Mouse (Mus musculus) embryonic facial prominence, embryonic 12.5 days (tissue): ENCODE data around the gene 5330417H12Rik. TPM values are rescaled to one million over a fixed set of nuclear protein-coding genes. Genes with fewer than 3 reads are reported as not detected.

ENCODE experiments used
- ATAC-seq: fragments of 200-750 bp; cut with Nextera tagmentation; 2 replicates; pipeline ENCODE4 v1.8.0; 2017; ENCODE audit not compliant: insufficient number of reproducible peaks, insufficient read depth, low FRiP score, low TSS enrichment
- H3K27ac ChIP-seq: fragments of 300-500 bp; sonication (generic); 2 replicates; pipeline ENCODE4 v1.5.1; 2016; ENCODE audit warnings: mild to moderate bottlenecking
- H3K27me3 ChIP-seq: fragments of 300-500 bp; sonication (generic); 2 replicates; pipeline ENCODE4 v1.6.1; 2016; ENCODE audit warnings: mild to moderate bottlenecking, moderate library complexity
- H3K36me3 ChIP-seq: fragments of 300-500 bp; sonication (generic); 2 replicates; pipeline ENCODE4 v1.6.1; 2016; ENCODE audit warnings: mild to moderate bottlenecking
- H3K4me1 ChIP-seq: fragments of 300-500 bp; sonication (generic); 2 replicates; pipeline ENCODE4 v1.6.1; 2016
- H3K4me2 ChIP-seq: fragments of 300-500 bp; sonication (generic); replicated peaks from 2 replicates; pipeline ENCODE4 v1.6.1; 2016; ENCODE audit warnings: mild to moderate bottlenecking, moderate library complexity
- H3K4me3 ChIP-seq: fragments of 300-500 bp; sonication (generic); 2 replicates; pipeline ENCODE4 v1.5.1; 2016; ENCODE audit warnings: mild to moderate bottlenecking
- H3K9ac ChIP-seq: fragments of 300-500 bp; sonication (generic); 2 replicates; pipeline ENCODE4 v1.6.1; 2016; ENCODE audit warnings: mild to moderate bottlenecking, moderate library complexity
- H3K9me3 ChIP-seq: fragments of 300-500 bp; sonication (generic); 2 replicates; pipeline ENCODE4 v1.6.1; 2016; ENCODE audit warnings: mild to moderate bottlenecking, moderate library complexity
- WGBS: fragments of 180-500 bp; shearing (Covaris S2); methylation state at CpG from one replicate; pipeline ENCODE4 v1.1.7; 2016; 5-methylcytosine and 5-hydroxymethylcytosine counted together
- polyA plus RNA-seq: library from polyadenylated mRNA; unstranded; fragments of >200 nt; fragmentation: Nextera tagmentation; extraction: Ambion mirVana; gene quantifications from 2 replicates; pipeline ENCODE4 v1.2.1, GENCODE M21; 2016

The 5330417H12Rik gene
- polyA plus RNA-seq, 1 experiment from 2014 or later: 0.23 TPM

- Histone ChIP-seq H3K27me3 (no peaks in the 10 kb centered on the region), H3K9me3 (no peaks in the 10 kb centered on the region), H3K9ac (peak within 1 kb of the TSS; percentile 53), H3K36me3 (peaks cover 18% of the 10 kb centered on the region; the same call in 1 of the 2 replicates), H3K4me2 (peak within 1 kb of the TSS; percentile 95), H3K4me1 (peaks cover 4% of the 10 kb centered on the region; the same call in 1 of the 2 replicates), H3K4me3 (peak within 1 kb of the TSS; percentile 54), H3K27ac (no peak within 1 kb of the TSS)
- 0% methylated on average over 19 of the region's 24 CpGs for WGBS
- ATAC-seq: peak; percentile 91
These were observed 30.0 kb downstream of the 5330417H12Rik start, which contains the start of gene Ppfibp2 for GRCm38 (mm10) chr7:107594857-107595402. Ppfibp2 (plus strand) TSS chr7:107595207.

GRCm38 (mm10) chr7:107594325-107594856 lies 30.6 kb downstream of the 5330417H12Rik start:
- peak; percentile 68 for ATAC-seq
- peak overlapping the region; percentile 95 for H3K4me2 ChIP-seq
- under 1% methylated on average over 16 of the region's 16 CpGs for WGBS

GRCm38 (mm10) chr7:107593904-107594303 lies 31.1 kb downstream of the 5330417H12Rik start:
- no peaks in the 10 kb centered on the region for H3K27me3 ChIP-seq
- peaks cover 18% of the 10 kb centered on the region; the same call in 1 of the 2 replicates for H3K36me3 ChIP-seq
- no peak overlapping the region; the same call in 1 of the 2 replicates for H3K4me3 ChIP-seq
- H3K4me2 ChIP-seq: peak overlapping the region; percentile 95; the same call in 1 of the 2 replicates
- H3K27ac ChIP-seq: no peak overlapping the region
- peaks cover 4% of the 10 kb centered on the region; the same call in 1 of the 2 replicates for H3K4me1 ChIP-seq
- H3K9ac ChIP-seq: no peak overlapping the region
- no peaks in the 10 kb centered on the region for H3K9me3 ChIP-seq
- 34% methylated on average over 7 of the region's 7 CpGs for WGBS
- no peak for ATAC-seq

More at GRCm38 (mm10) chr7:107594325-107594856, 30.6 kb downstream of the 5330417H12Rik start:
- peak overlapping the region; percentile 53 for H3K9ac ChIP-seq
- peak overlapping the region; percentile 54 for H3K4me3 ChIP-seq
- peaks cover 4% of the 10 kb centered on the region; the same call in 1 of the 2 replicates for H3K4me1 ChIP-seq
- H3K9me3 ChIP-seq: no peaks in the 10 kb centered on the region
- H3K36me3 ChIP-seq: peaks cover 18% of the 10 kb centered on the region; the same call in 1 of the 2 replicates
- H3K27ac ChIP-seq: no peak overlapping the region
- H3K27me3 ChIP-seq: no peaks in the 10 kb centered on the region

- Histone ChIP-seq H3K36me3 (peaks cover 18% of the 10 kb centered on the region; the same call in 1 of the 2 replicates), H3K9ac (no peak overlapping the region), H3K4me1 (peaks cover 4% of the 10 kb centered on the region; the same call in 1 of the 2 replicates), H3K27ac (no peak overlapping the region), H3K27me3 (no peaks in the 10 kb centered on the region), H3K4me2 (no peak overlapping the region), H3K4me3 (no peak overlapping the region), H3K9me3 (no peaks in the 10 kb centered on the region)
- no peak for ATAC-seq
- WGBS: 53% methylated on average over 2 of the region's 2 CpGs
These were observed 32.3 kb downstream of the 5330417H12Rik start for GRCm38 (mm10) chr7:107592641-107593040.

GRCm38 (mm10) chr7:107574276-107574675 lies 50.7 kb downstream of the 5330417H12Rik start:
- ATAC-seq: no peak
- H3K4me1 ChIP-seq: peaks cover 6% of the 10 kb centered on the region
- 0 out of 2 replicates have a peak, but pooled peaks cover 6% of the 10 kb centered on the region for H3K9me3 ChIP-seq
- no peak overlapping the region for H3K9ac ChIP-seq
- no peak overlapping the region for H3K4me2 ChIP-seq
- peaks cover 53% of the 10 kb centered on the region for H3K36me3 ChIP-seq
- H3K27me3 ChIP-seq: no peaks in the 10 kb centered on the region
- no peak overlapping the region for H3K4me3 ChIP-seq
- 53% methylated on average over 3 of the region's 3 CpGs for whole genome bisulfite sequencing
- no peak overlapping the region for H3K27ac ChIP-seq

Other genes with a start within 250 kb of the 5330417H12Rik start
- gene Olfml1, start 57.7 kb downstream of the 5330417H12Rik start, polyA plus RNA-seq: 31.7 and 36.3 TPM in 2 replicates
- 15.1 and 15.9 TPM in 2 replicates for gene Ppfibp2, start 30.0 kb downstream of the 5330417H12Rik start, polyA plus RNA-seq
- gene Cyb5r2, start 132.9 kb upstream of the 5330417H12Rik start, polyA plus RNA-seq: 0.40 and 0.42 TPM in 2 replicates
- gene Ovch2, start 176.0 kb upstream of the 5330417H12Rik start, polyA plus RNA-seq: not detected in 2 replicates
- gene Olfr467, start 187.1 kb upstream of the 5330417H12Rik start, polyA plus RNA-seq: not detected in 2 replicates
- gene Olfr469, start 200.4 kb upstream of the 5330417H12Rik start, polyA plus RNA-seq: not detected in 2 replicates
- gene Olfr470, start 222.3 kb upstream of the 5330417H12Rik start, polyA plus RNA-seq: not detected in 2 replicates